Mouse (Mus musculus): ENCODE measurements around the gene BC034090.

DNA sequence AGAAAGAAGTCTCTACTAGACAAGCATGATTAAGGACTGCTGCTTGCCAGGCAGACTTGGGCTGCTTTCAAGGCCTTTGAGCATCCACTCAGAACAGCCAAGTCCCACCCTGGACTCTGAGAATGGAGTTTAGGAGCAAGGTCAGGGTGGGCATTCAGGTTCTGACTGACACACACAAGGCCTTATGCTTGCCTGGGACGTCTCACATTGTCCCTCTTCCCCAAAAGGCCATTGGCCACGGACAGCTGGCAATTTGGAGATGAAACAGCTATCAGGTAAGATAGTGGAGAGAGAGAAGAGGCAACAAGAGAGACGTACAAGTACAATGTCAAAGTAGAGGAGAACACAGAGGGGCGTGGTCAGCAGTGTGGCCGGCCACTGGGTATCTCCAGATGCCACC, 7.4 kb upstream of the BC034090 start:
- TF ChIP-seq CTCF (IDR thresholded peaks at IDR 0.05; ENCODE audit: borderline replicate concordance, insufficient read depth, low read depth, low read length) (no peak), POLR2A (IDR thresholded peaks at IDR 0.05; ENCODE audit: borderline replicate concordance, insufficient read depth, low read length) (no peak)
